Mouse (Mus musculus): ENCODE data around the gene Arhgef15. TPM values are rescaled to one million over a fixed set of nuclear protein-coding genes. Genes with fewer than 3 reads are reported as not detected.

The Arhgef15 gene
- total and polyA plus RNA-seq, 3 experiments = 0.04 TPM; not detected in 2

- no peak overlapping the region for H3K4me3 ChIP-seq (replicated peaks in 1 of 3; ENCODE audit: low read depth in 2 of 3, low read length in 2 of 3, poor library complexity in 1 of 3)
- H3K4me2 ChIP-seq (ENCODE audit: insufficient read depth, low read depth, poor library complexity, severe bottlenecking) = no peak overlapping the region
- peaks cover 5% of the 10 kb centered on the region for H3K9me3 ChIP-seq (replicated peaks; ENCODE audit: low read length)
- H3K27ac ChIP-seq (ENCODE audit: insufficient read depth, low read depth) = no peak overlapping the region
- dilution Hi-C loops (cut with MboI; ENCODE audit: extremely low pct_ligation_motif_present, extremely low pct_unique_long_range_greater_than_20kb, low sequenced_read_pairs) (no loop called here), in situ Hi-C loops (cut with MboI; ENCODE audit: low pct_ligation_motif_present, low pct_unique_long_range_greater_than_20kb, low sequenced_read_pairs) (no loop called here)
- TF ChIP-seq E2F4 (IDR thresholded peaks at IDR 0.05; ENCODE audit: insufficient replicate concordance, low read depth, low read length) (no peak), ZC3H11A (IDR thresholded peaks at IDR 0.05; ENCODE audit: low read depth, low read length) (no peak), USF2 (conservative IDR thresholded peaks at IDR 0.05; ENCODE audit: low read depth, low read length) (no peak), MEF2A (IDR thresholded peaks at IDR 0.05; ENCODE audit: borderline replicate concordance, low read depth, low read length) (no peak), BHLHE40 (IDR thresholded peaks at IDR 0.05; ENCODE audit: low read depth, low read length) (no peak), MXI1 (IDR thresholded peaks at IDR 0.05; ENCODE audit: low read depth, low read length) (no peak), RAD21 (IDR thresholded peaks at IDR 0.05; ENCODE audit: low read depth, low read length) (no peak), CHD1 (IDR thresholded peaks at IDR 0.05; ENCODE audit: low read depth, low read length) (no peak), EP300 (IDR thresholded peaks at IDR 0.05; ENCODE audit: low read length) (no peak), HCFC1 (IDR thresholded peaks at IDR 0.05; ENCODE audit: low read depth, low read length) (no peak), CTCF (conservative IDR thresholded peaks at IDR 0.05 in 1 of 2, IDR thresholded peaks at IDR 0.05 in 1 of 2; ENCODE audit: low read depth in 2 of 2, low read length in 2 of 2) (no peak), MAX (IDR thresholded peaks at IDR 0.05; ENCODE audit: low read length) (no peak), CHD2 (IDR thresholded peaks at IDR 0.05; ENCODE audit: low read length) (no peak), JUN (IDR thresholded peaks at IDR 0.05; ENCODE audit: insufficient read depth, low read depth, low read length) (no peak), GABPA (IDR thresholded peaks at IDR 0.05; ENCODE audit: insufficient replicate concordance, low read depth, low read length) (no peak), MAZ (IDR thresholded peaks at IDR 0.05; ENCODE audit: low read depth, low read length) (no peak), PAX5 (IDR thresholded peaks at IDR 0.05; ENCODE audit: low read length) (no peak)
- peaks cover 15% of the 10 kb centered on the region for H3K79me2 ChIP-seq (replicated peaks; ENCODE audit: control insufficient read depth, extremely low read depth, insufficient read depth, poor library complexity, severe bottlenecking)
- H3K27me3 ChIP-seq (replicated peaks) = peaks cover 24% of the 10 kb centered on the region
- H3K4me1 ChIP-seq (ENCODE audit: control insufficient read depth in 1 of 2, insufficient read depth in 2 of 2) = peaks cover under 1 to 6% of the 10 kb centered on the region in 2 experiments; a peak in 2 of 4 replicates
- peaks cover 2 to 7% of the 10 kb centered on the region in 2 experiments for H3K36me3 ChIP-seq (replicated peaks in 1 of 2; ENCODE audit: control insufficient read depth in 1 of 2, insufficient read depth in 1 of 2, low read length in 1 of 2)
- DNase-seq (ENCODE audit: extremely low read depth) = no peak
- H3K9ac ChIP-seq (ENCODE audit: insufficient read depth, low read depth) = no peak overlapping the region
Measured at GRCm38 (mm10) chr11:68897838-68898237, 59.4 kb downstream of the Arhgef15 start.

GRCm38 (mm10) chr11:68897120-68897519 lies 60.2 kb downstream of the Arhgef15 start:
- dilution Hi-C loops (cut with MboI; ENCODE audit: extremely low pct_ligation_motif_present, extremely low pct_unique_long_range_greater_than_20kb, low sequenced_read_pairs) = no loop called here
- in situ Hi-C loops (cut with MboI; ENCODE audit: low pct_ligation_motif_present, low pct_unique_long_range_greater_than_20kb, low sequenced_read_pairs) = no loop called here
- TF ChIP-seq MYC (IDR thresholded peaks at IDR 0.05; ENCODE audit: low read depth, low read length) (peak; percentile 66; the same call in 1 of the 2 replicates), SMC3 (IDR thresholded peaks at IDR 0.05; ENCODE audit: low read depth, low read length) (peak; percentile 56), CTCF (conservative IDR thresholded peaks at IDR 0.05 in 1 of 2, IDR thresholded peaks at IDR 0.05 in 1 of 2; ENCODE audit: low read depth in 2 of 2, low read length in 2 of 2) (peak; percentile 98), EP300 (IDR thresholded peaks at IDR 0.05; ENCODE audit: low read length) (no peak), RAD21 (IDR thresholded peaks at IDR 0.05; ENCODE audit: low read depth, low read length) (peak; percentile 28)
- Histone ChIP-seq H3K4me3 (replicated peaks in 1 of 3; ENCODE audit: low read depth in 2 of 3, low read length in 2 of 3, poor library complexity in 1 of 3) (no peak overlapping the region), H3K9ac (ENCODE audit: insufficient read depth, low read depth) (no peak overlapping the region), H3K27me3 (replicated peaks) (peaks cover 27% of the 10 kb centered on the region), H3K36me3 (replicated peaks in 1 of 2; ENCODE audit: control insufficient read depth in 1 of 2, insufficient read depth in 1 of 2, low read length in 1 of 2) (no peaks in the 10 kb centered on the region), H3K79me2 (replicated peaks; ENCODE audit: control insufficient read depth, extremely low read depth, insufficient read depth, poor library complexity, severe bottlenecking) (peaks cover 7% of the 10 kb centered on the region), H3K4me2 (ENCODE audit: insufficient read depth, low read depth, poor library complexity, severe bottlenecking) (no peak overlapping the region), H3K9me3 (replicated peaks; ENCODE audit: low read length) (peaks cover 5% of the 10 kb centered on the region), H3K4me1 (ENCODE audit: control insufficient read depth in 1 of 2, insufficient read depth in 2 of 2) (peaks cover 0 to 5% of the 10 kb centered on the region in 2 experiments; a peak in 1 of 4 replicates), H3K27ac (ENCODE audit: insufficient read depth, low read depth) (no peak overlapping the region)
- DNase-seq (ENCODE audit: extremely low read depth) = peak; percentile 68

Measured in CH12.LX (cell line).